Mouse (Mus musculus) lung, adult 2 months (tissue): ENCODE results near the gene Elmo3.

Experiments
- CTCF ChIP-seq: fragments of 200-500 bp; IDR thresholded peaks from 2 replicates; pipeline ENCODE4 v1.5.1; 2011; ENCODE audit warnings: mild to moderate bottlenecking, low read length, control low read depth; ENCODE audit not compliant: insufficient read depth
- POLR2A ChIP-seq: fragments of 200-500 bp; IDR thresholded peaks from 2 replicates; pipeline ENCODE4 v1.6.1; 2011; ENCODE audit warnings: low read depth, mild to moderate bottlenecking, control low read depth, low read length, borderline replicate concordance; ENCODE audit errors: extremely low read depth

DNA sequence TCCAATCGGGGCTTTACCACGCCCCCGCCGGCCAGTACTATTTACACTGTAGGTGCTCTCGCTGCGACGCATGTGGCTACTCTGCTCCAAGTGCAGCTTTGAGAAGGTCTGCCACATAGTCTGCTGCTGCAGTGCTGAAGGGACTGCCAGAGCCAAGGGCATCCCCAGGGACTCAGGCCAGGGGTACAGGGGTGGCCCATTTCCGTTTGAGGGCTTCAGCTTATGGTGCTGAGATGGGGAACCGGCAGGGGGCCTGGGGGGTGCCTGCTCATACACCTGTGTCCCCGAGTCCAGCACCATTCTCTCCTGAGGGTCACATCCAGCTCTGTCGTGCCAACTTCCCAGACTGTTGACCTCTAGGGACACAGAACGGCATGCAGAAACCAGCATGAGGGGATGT, 19.9 kb upstream of the Elmo3 start:
- TF ChIP-seq CTCF (no peak), POLR2A (no peak)
